In genomic region chr2:151979470-151980354, GRCm38 (mm10) we compare ENCODE assay signal across 8 mouse cellular contexts. TPM values are rescaled to one million over a fixed set of nuclear protein-coding genes. Genes with fewer than 3 reads are reported as not detected.
DNase-seq lines count a peak whose midpoint lies in the region; ATAC-seq lines count a peak whose summit lies in the region.

Gene Fam110a (minus strand): TSS chr2:151980219.

- peak within 1 kb of the TSS; percentile 81 for H3K4me3 ChIP-seq in forebrain, embryonic 11.5 days (ENCODE audit: low read depth, low read length)
- peak within 1 kb of the TSS; percentile 72 for H3K4me3 ChIP-seq in heart, embryonic 15.5 days
- H3K4me3 ChIP-seq in liver, embryonic 12.5 days = peak within 1 kb of the TSS; percentile 85

- WGBS in forebrain, embryonic 11.5 days = under 1% methylated on average over 45 of the region's 46 CpGs
- under 1% methylated on average over 46 of the region's 46 CpGs for WGBS in heart, embryonic 15.5 days
- 2% methylated on average over 46 of the region's 46 CpGs for WGBS in liver, embryonic 12.5 days (ENCODE audit: insufficient replicate concordance)

- H3K36me3 ChIP-seq in forebrain, embryonic 11.5 days (ENCODE audit: control insufficient read depth, insufficient read depth, low read length) = no peaks in the 10 kb centered on the region
- no peaks in the 10 kb centered on the region for H3K36me3 ChIP-seq in heart, embryonic 15.5 days
- peaks cover 15% of the 10 kb centered on the region for H3K36me3 ChIP-seq in liver, embryonic 12.5 days
- H3K36me3 ChIP-seq in splenic B cell, adult 2 months (ENCODE audit: control insufficient read depth, insufficient read depth, low read length, poor library complexity, severe bottlenecking) = no peaks in the 10 kb centered on the region

- peak; percentile 92 for ATAC-seq in forebrain, embryonic 11.5 days (replicated peaks; ENCODE audit: low FRiP score)
- ATAC-seq in heart, embryonic 15.5 days (replicated peaks; ENCODE audit: insufficient number of reproducible peaks, insufficient read depth, low FRiP score, low read depth) = peak; percentile 66
- ATAC-seq in liver, embryonic 12.5 days = peak; percentile 82

- peak within 1 kb of the TSS; percentile 63; the same call in 1 of the 2 replicates for H3K27ac ChIP-seq in forebrain, embryonic 11.5 days (ENCODE audit: low read depth, low read length)
- H3K27ac ChIP-seq in heart, embryonic 15.5 days = peak within 1 kb of the TSS; percentile 60; the same call in 1 of the 2 replicates
- peak within 1 kb of the TSS; percentile 67 for H3K27ac ChIP-seq in liver, embryonic 12.5 days

- H3K9ac ChIP-seq in forebrain, embryonic 11.5 days (ENCODE audit: low read length) = peak within 1 kb of the TSS; percentile 92
- peak within 1 kb of the TSS; percentile 73 for H3K9ac ChIP-seq in heart, embryonic 15.5 days
- H3K9ac ChIP-seq in liver, embryonic 12.5 days = peak within 1 kb of the TSS; percentile 87

- peaks cover 8% of the 10 kb centered on the region; the same call in 1 of the 2 replicates for H3K4me1 ChIP-seq in forebrain, embryonic 11.5 days (replicated peaks; ENCODE audit: control insufficient read depth, insufficient read depth, low read length)
- H3K4me1 ChIP-seq in heart, embryonic 15.5 days (replicated peaks) = peaks cover 28% of the 10 kb centered on the region
- peaks cover 50% of the 10 kb centered on the region for H3K4me1 ChIP-seq in liver, embryonic 12.5 days

- H3K4me2 ChIP-seq in forebrain, embryonic 11.5 days (ENCODE audit: low read depth, low read length, severe bottlenecking) = peak within 1 kb of the TSS; percentile 69
- H3K4me2 ChIP-seq in heart, embryonic 15.5 days = peak within 1 kb of the TSS; percentile 90
- H3K4me2 ChIP-seq in liver, embryonic 12.5 days = peak within 1 kb of the TSS; percentile 79

- H3K9me3 ChIP-seq in forebrain, embryonic 11.5 days (ENCODE audit: control insufficient read depth, low read length) = no peaks in the 10 kb centered on the region
- H3K9me3 ChIP-seq in heart, embryonic 15.5 days (replicated peaks) = no peaks in the 10 kb centered on the region
- no peaks in the 10 kb centered on the region for H3K9me3 ChIP-seq in liver, embryonic 12.5 days (replicated peaks)

- H3K27me3 ChIP-seq in forebrain, embryonic 11.5 days (ENCODE audit: control insufficient read depth, insufficient read depth, low read length) = no peaks in the 10 kb centered on the region
- H3K27me3 ChIP-seq in heart, embryonic 15.5 days = peaks cover 1% of the 10 kb centered on the region; the same call in 1 of the 2 replicates
- H3K27me3 ChIP-seq in liver, embryonic 12.5 days (replicated peaks) = peaks cover 27% of the 10 kb centered on the region
- no peaks in the 10 kb centered on the region for H3K27me3 ChIP-seq in splenic B cell, adult 2 months (ENCODE audit: control insufficient read depth, insufficient read depth, low read length, poor library complexity, severe bottlenecking)

- peak; percentile 28 to 49 for DNase-seq in CD8-positive naive resting alpha-beta T cell, adult 2 months (ENCODE audit: low read depth in 2 of 2, low spot score in 2 of 2)
- peak; percentile 70 for DNase-seq in c-Kit-positive CD71-negative TER-119-negative erythroid progenitor cells, embryonic 14.5 days (ENCODE audit: low read depth)
- peak; percentile 95 for DNase-seq in forebrain, embryonic 11.5 days (ENCODE audit: low spot score)
- DNase-seq in kidney, postnatal 14 days = peak; percentile 96
- DNase-seq in naive thymus-derived CD4-positive, alpha-beta T cell, adult 2 months (ENCODE audit: low read depth) = peak; percentile 76
- peak; percentile 79 for DNase-seq in splenic B cell, adult 2 months (ENCODE audit: low read depth, low spot score)

RNA-seq across cellular contexts. Expression of gene Fam110a, which starts in this region (rescaled TPM):
- 85.6 and 88.1 TPM in 2 replicates for polyA plus RNA-seq in forebrain, embryonic 11.5 days (2014; fragmentation: Nextera tagmentation; extraction: Ambion mirVana)
- 8.8 and 12.7 TPM in 2 replicates for polyA plus RNA-seq in heart, embryonic 15.5 days (2015; fragmentation: Nextera tagmentation; extraction: Ambion mirVana)
- polyA plus RNA-seq in liver, embryonic 12.5 days (2016; fragmentation: Nextera tagmentation; extraction: Ambion mirVana) = 11.1 and 11.8 TPM in 2 replicates

Comparison
In these comparisons a context has a peak if more than half of its experiments do, and no peak if none do; other contexts are left out.
1. Peak in every context shown above with its lines: DNase-seq, ATAC-seq, H3K4me3 ChIP-seq and H3K27ac ChIP-seq.
2. DNase-seq: peak in every context shown above with its lines; median percentile 96 in kidney, postnatal 14 days; 95 in forebrain, embryonic 11.5 days; 79 in splenic B cell, adult 2 months; 76 in naive thymus-derived CD4-positive, alpha-beta T cell, adult 2 months; 70 in c-Kit-positive CD71-negative TER-119-negative erythroid progenitor cells, embryonic 14.5 days; 38 in CD8-positive naive resting alpha-beta T cell, adult 2 months.